Mouse (Mus musculus) embryonic facial prominence, embryonic 11.5 days (tissue): ENCODE data around the gene Pde1a. TPM values are rescaled to one million over a fixed set of nuclear protein-coding genes. Genes with fewer than 3 reads are reported as not detected.

Source experiments
- ATAC-seq: fragments of 200-750 bp; cut with Nextera tagmentation; replicated peaks from 2 replicates; pipeline ENCODE4 v1.8.0; 2017; ENCODE audit warnings: low read depth; ENCODE audit not compliant: insufficient number of reproducible peaks, low FRiP score, low TSS enrichment
- DNase-seq: peaks from one replicate; pipeline ENCODE4 v3.0.0-alpha.2; 2015; ENCODE audit warnings: low spot score
- H3K27ac ChIP-seq: fragments of 300-500 bp; sonication (generic); replicated peaks from 2 replicates; pipeline ENCODE4 v1.5.1; 2014; ENCODE audit warnings: mild to moderate bottlenecking, low read depth, low read length, control low read depth
- H3K27me3 ChIP-seq: fragments of 300-500 bp; sonication (generic); 2 replicates; pipeline ENCODE4 v1.6.1; 2014; ENCODE audit warnings: mild to moderate bottlenecking, low read length, moderate library complexity, mixed read lengths; ENCODE audit not compliant: control insufficient read depth, insufficient read depth
- H3K36me3 ChIP-seq: fragments of 300-500 bp; sonication (generic); replicated peaks from 2 replicates; pipeline ENCODE4 v1.6.1; 2014; ENCODE audit warnings: low read depth, mild to moderate bottlenecking, low read length, moderate library complexity, mixed read lengths; ENCODE audit not compliant: control insufficient read depth, insufficient read depth
- H3K4me1 ChIP-seq: fragments of 300-500 bp; sonication (generic); 2 replicates; pipeline ENCODE4 v1.6.1; 2014; ENCODE audit warnings: low read length, mixed read lengths; ENCODE audit not compliant: control insufficient read depth, insufficient read depth
- H3K4me2 ChIP-seq: fragments of 300-500 bp; sonication (generic); 2 replicates; pipeline ENCODE4 v1.6.1; 2014; ENCODE audit warnings: low read depth, mild to moderate bottlenecking, control low read depth, low read length, moderate library complexity
- H3K4me3 ChIP-seq: fragments of 300-500 bp; sonication (generic); 2 replicates; pipeline ENCODE4 v1.5.1; 2014; ENCODE audit warnings: low read depth, low read length, control low read depth
- H3K9ac ChIP-seq: fragments of 300-500 bp; sonication (generic); replicated peaks from 2 replicates; pipeline ENCODE4 v1.6.1; 2014; ENCODE audit warnings: mild to moderate bottlenecking, control low read depth, low read length
- H3K9me3 ChIP-seq: fragments of 300-500 bp; sonication (generic); replicated peaks from 2 replicates; pipeline ENCODE4 v1.6.1; 2016; ENCODE audit warnings: mild to moderate bottlenecking, low read length, inconsistent platforms, mixed read lengths; ENCODE audit not compliant: control insufficient read depth
- WGBS: fragments of 180-500 bp; shearing (Covaris S2); extraction: QIAGEN DNeasy Blood & Tissue Kit; methylation state at CpG from one replicate; pipeline ENCODE4 v1.1.7; 2014; 5-methylcytosine and 5-hydroxymethylcytosine counted together
- polyA plus RNA-seq: library from polyadenylated mRNA; unstranded; fragments of >200 nt; fragmentation: Nextera tagmentation; extraction: Ambion mirVana; gene quantifications from 2 replicates; pipeline ENCODE4 v1.2.1, GENCODE M21; 2014

Gene Pde1a
- polyA plus RNA-seq, 1 experiment from 2014 or later: 4.4 TPM

GRCm38 (mm10) chr2:79991642-79992041 lies 137.6 kb downstream of the Pde1a start:
- Histone ChIP-seq H3K9ac (no peak overlapping the region), H3K4me1 (no peaks in the 10 kb centered on the region), H3K4me3 (no peak overlapping the region), H3K27ac (no peak overlapping the region), H3K4me2 (no peak overlapping the region), H3K9me3 (no peaks in the 10 kb centered on the region), H3K27me3 (no peaks in the 10 kb centered on the region), H3K36me3 (no peaks in the 10 kb centered on the region)
- DNase-seq: no peak
- ATAC-seq: no peak
- WGBS: 69% methylated on average over 6 of the region's 6 CpGs

GRCm38 (mm10) chr2:79983778-79984177 lies 145.5 kb downstream of the Pde1a start:
- DNase-seq: no peak
- Histone ChIP-seq H3K4me1 (no peaks in the 10 kb centered on the region), H3K27ac (no peak overlapping the region)

GRCm38 (mm10) chr2:79983222-79983632 lies 146.0 kb downstream of the Pde1a start:
- DNase-seq (no peak), ATAC-seq (no peak)
- Histone ChIP-seq H3K27me3 (no peaks in the 10 kb centered on the region), H3K27ac (no peak overlapping the region), H3K36me3 (no peaks in the 10 kb centered on the region), H3K4me2 (no peak overlapping the region), H3K9me3 (no peaks in the 10 kb centered on the region), H3K4me1 (no peaks in the 10 kb centered on the region), H3K9ac (no peak overlapping the region), H3K4me3 (no peak overlapping the region)
- WGBS: 74% methylated on average over 9 of the region's 9 CpGs

More at GRCm38 (mm10) chr2:79983778-79984177, 145.5 kb downstream of the Pde1a start:
- Histone ChIP-seq H3K9ac (no peak overlapping the region), H3K9me3 (no peaks in the 10 kb centered on the region), H3K27me3 (no peaks in the 10 kb centered on the region), H3K4me3 (no peak overlapping the region), H3K36me3 (no peaks in the 10 kb centered on the region), H3K4me2 (no peak overlapping the region)
- WGBS: 87% methylated on average over 4 of the region's 4 CpGs
- no peak for ATAC-seq

GRCm38 (mm10) chr2:79981781-79982180 lies 147.5 kb downstream of the Pde1a start:
- Histone ChIP-seq H3K9ac (no peak overlapping the region), H3K27ac (no peak overlapping the region), H3K9me3 (no peaks in the 10 kb centered on the region), H3K4me2 (no peak overlapping the region), H3K4me1 (no peaks in the 10 kb centered on the region), H3K27me3 (no peaks in the 10 kb centered on the region), H3K36me3 (no peaks in the 10 kb centered on the region), H3K4me3 (no peak overlapping the region)
- ATAC-seq (no peak), DNase-seq (no peak)
- 93% methylated on average over 3 of the region's 3 CpGs for WGBS

GRCm38 (mm10) chr2:79978992-79979391 lies 150.3 kb downstream of the Pde1a start:
- Histone ChIP-seq H3K27ac (no peak overlapping the region), H3K4me3 (no peak overlapping the region), H3K9me3 (no peaks in the 10 kb centered on the region), H3K36me3 (no peaks in the 10 kb centered on the region), H3K4me1 (no peaks in the 10 kb centered on the region), H3K4me2 (no peak overlapping the region), H3K27me3 (no peaks in the 10 kb centered on the region), H3K9ac (no peak overlapping the region)
- ATAC-seq (no peak), DNase-seq (no peak)
- 75% methylated on average over 1 of the region's 1 CpGs for WGBS

- no peaks in the 10 kb centered on the region for H3K4me1 ChIP-seq
- H3K9ac ChIP-seq: no peak overlapping the region
- 71% methylated on average over 5 of the region's 5 CpGs for WGBS
- H3K27ac ChIP-seq: no peak overlapping the region
- H3K9me3 ChIP-seq: no peaks in the 10 kb centered on the region
- no peak overlapping the region for H3K4me2 ChIP-seq
- DNase-seq: no peak
- H3K36me3 ChIP-seq: no peaks in the 10 kb centered on the region
- no peak overlapping the region for H3K4me3 ChIP-seq
- ATAC-seq: no peak
- H3K27me3 ChIP-seq: no peaks in the 10 kb centered on the region
These were observed 152.0 kb downstream of the Pde1a start for GRCm38 (mm10) chr2:79977259-79977658.

GRCm38 (mm10) chr2:79975947-79976346 lies 153.3 kb downstream of the Pde1a start:
- no peak overlapping the region for H3K4me3 ChIP-seq
- H3K9ac ChIP-seq: no peak overlapping the region
- no peak for DNase-seq
- no peak for ATAC-seq
- no peaks in the 10 kb centered on the region for H3K9me3 ChIP-seq
- no peaks in the 10 kb centered on the region for H3K4me1 ChIP-seq
- H3K4me2 ChIP-seq: no peak overlapping the region
- no peaks in the 10 kb centered on the region for H3K27me3 ChIP-seq
- H3K27ac ChIP-seq: no peak overlapping the region
- no peaks in the 10 kb centered on the region for H3K36me3 ChIP-seq

GRCm38 (mm10) chr2:79972271-79972670 lies 157.0 kb downstream of the Pde1a start:
- no peaks in the 10 kb centered on the region for H3K9me3 ChIP-seq
- H3K36me3 ChIP-seq: no peaks in the 10 kb centered on the region
- no peak overlapping the region for H3K27ac ChIP-seq
- no peak overlapping the region for H3K4me2 ChIP-seq
- H3K27me3 ChIP-seq: no peaks in the 10 kb centered on the region
- DNase-seq (no peak), ATAC-seq (no peak)
- H3K4me1 ChIP-seq: no peaks in the 10 kb centered on the region
- H3K4me3 ChIP-seq: no peak overlapping the region
- no peak overlapping the region for H3K9ac ChIP-seq
